Mouse (Mus musculus) embryonic facial prominence, embryonic 13.5 days (tissue): ENCODE results near the gene Spata7. TPM values are rescaled to one million over a fixed set of nuclear protein-coding genes. Genes with fewer than 3 reads are reported as not detected.

Experiments
- ATAC-seq: fragments of 200-750 bp; cut with Nextera tagmentation; 2 replicates; pipeline ENCODE4 v1.8.0; 2017; ENCODE audit warnings: low read depth; ENCODE audit not compliant: insufficient number of reproducible peaks, insufficient read depth, low FRiP score, low TSS enrichment
- H3K27ac ChIP-seq: fragments of 300-500 bp; sonication (generic); 2 replicates; pipeline ENCODE4 v1.5.1; 2015; ENCODE audit warnings: moderate library complexity, mild to moderate bottlenecking, inconsistent platforms
- H3K27me3 ChIP-seq: fragments of 300-500 bp; sonication (generic); 2 replicates; pipeline ENCODE4 v1.6.1; 2015; ENCODE audit warnings: mild to moderate bottlenecking, inconsistent platforms
- H3K36me3 ChIP-seq: fragments of 300-500 bp; sonication (generic); 2 replicates; pipeline ENCODE4 v1.6.1; 2015; ENCODE audit warnings: mild to moderate bottlenecking, inconsistent platforms
- H3K4me1 ChIP-seq: fragments of 300-500 bp; sonication (generic); 2 replicates; pipeline ENCODE4 v1.6.1; 2015; ENCODE audit warnings: inconsistent platforms
- H3K4me2 ChIP-seq: fragments of 300-500 bp; sonication (generic); 2 replicates; pipeline ENCODE4 v1.6.1; 2015; ENCODE audit warnings: moderate library complexity, mild to moderate bottlenecking, inconsistent platforms
- H3K4me3 ChIP-seq: fragments of 300-500 bp; sonication (generic); 2 replicates; pipeline ENCODE4 v1.5.1; 2015; ENCODE audit warnings: mild to moderate bottlenecking, inconsistent platforms
- H3K9ac ChIP-seq: fragments of 300-500 bp; sonication (generic); 2 replicates; pipeline ENCODE4 v1.6.1; 2015; ENCODE audit warnings: mild to moderate bottlenecking, inconsistent platforms
- H3K9me3 ChIP-seq: fragments of 300-500 bp; sonication (generic); 2 replicates; pipeline ENCODE4 v1.6.1; 2016; ENCODE audit warnings: inconsistent platforms
- WGBS: fragments of 180-500 bp; shearing (Covaris S2); methylation state at CpG from one replicate; pipeline ENCODE4 v1.1.7; 2015; ENCODE audit warnings: mixed read lengths; 5-methylcytosine and 5-hydroxymethylcytosine counted together
- polyA plus RNA-seq: library from polyadenylated mRNA; unstranded; fragments of >200 nt; fragmentation: Nextera tagmentation; extraction: Ambion mirVana; gene quantifications from 2 replicates; pipeline ENCODE4 v1.2.1, GENCODE M21; 2015

Spata7 gene
- polyA plus RNA-seq, 1 experiment from 2014 or later, result 19.7 TPM

DNA sequence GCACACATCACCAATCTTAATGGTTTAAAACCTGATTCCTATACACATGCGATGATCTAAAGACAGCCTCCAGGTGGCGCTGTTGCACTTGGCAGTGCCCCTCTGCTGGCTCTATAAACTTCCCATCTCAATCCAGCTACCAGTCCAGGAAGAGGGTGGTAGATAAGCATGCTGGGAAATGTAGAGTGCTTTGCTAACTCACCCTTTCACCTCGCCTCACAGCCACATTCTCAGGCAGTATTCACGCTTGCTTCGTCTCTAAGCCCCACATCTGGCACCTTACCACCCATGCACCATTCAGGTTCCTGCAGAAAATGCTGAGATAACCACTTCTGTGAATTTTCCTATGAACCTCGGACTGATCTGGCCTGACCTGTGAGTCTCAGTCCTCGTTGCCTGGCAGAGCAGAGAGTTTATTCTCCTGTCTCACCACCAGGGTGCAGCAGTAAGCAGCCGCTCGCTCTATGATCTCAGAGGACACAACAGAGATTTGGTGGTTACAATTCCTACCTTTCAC, 46.7 kb downstream of the Spata7 start:
- 11% methylated on average over 9 of the region's 9 CpGs for WGBS
- H3K4me2 ChIP-seq, result peak overlapping the region; percentile 48
- no peaks in the 10 kb centered on the region for H3K4me1 ChIP-seq
- H3K27me3 ChIP-seq, result no peaks in the 10 kb centered on the region
- peaks cover 21% of the 10 kb centered on the region for H3K36me3 ChIP-seq
- peak overlapping the region; percentile 27 for H3K4me3 ChIP-seq
- no peak overlapping the region for H3K27ac ChIP-seq
- peak; percentile 83 for ATAC-seq
- no peak overlapping the region for H3K9ac ChIP-seq
- H3K9me3 ChIP-seq, result no peaks in the 10 kb centered on the region

DNA sequence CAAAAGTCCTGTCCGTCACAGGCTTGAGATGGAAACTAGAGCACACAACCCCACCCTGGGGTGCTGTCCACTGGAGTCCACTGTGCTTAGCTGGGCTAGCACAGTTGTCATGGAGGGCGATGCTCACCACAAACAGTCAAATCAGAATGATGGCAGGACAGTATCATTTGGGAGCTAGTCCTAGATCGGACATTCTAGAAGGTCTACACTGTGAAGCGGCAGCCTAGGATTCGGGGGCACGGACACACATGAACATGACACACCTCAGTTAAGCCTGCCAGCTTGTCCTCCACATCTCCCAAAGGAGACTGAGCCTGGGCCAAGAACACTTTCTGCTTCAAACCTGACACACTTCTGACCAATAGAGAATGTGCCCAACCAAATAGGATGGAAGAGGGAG, 48.9 kb downstream of the Spata7 start:
- Histone ChIP-seq H3K9ac (no peak overlapping the region), H3K27ac (no peak overlapping the region), H3K4me1 (no peaks in the 10 kb centered on the region), H3K36me3 (peaks cover 21% of the 10 kb centered on the region), H3K27me3 (no peaks in the 10 kb centered on the region), H3K4me3 (no peak overlapping the region), H3K9me3 (no peaks in the 10 kb centered on the region), H3K4me2 (no peak overlapping the region)
- no peak for ATAC-seq
- 95% methylated on average over 6 of the region's 6 CpGs for WGBS

DNA sequence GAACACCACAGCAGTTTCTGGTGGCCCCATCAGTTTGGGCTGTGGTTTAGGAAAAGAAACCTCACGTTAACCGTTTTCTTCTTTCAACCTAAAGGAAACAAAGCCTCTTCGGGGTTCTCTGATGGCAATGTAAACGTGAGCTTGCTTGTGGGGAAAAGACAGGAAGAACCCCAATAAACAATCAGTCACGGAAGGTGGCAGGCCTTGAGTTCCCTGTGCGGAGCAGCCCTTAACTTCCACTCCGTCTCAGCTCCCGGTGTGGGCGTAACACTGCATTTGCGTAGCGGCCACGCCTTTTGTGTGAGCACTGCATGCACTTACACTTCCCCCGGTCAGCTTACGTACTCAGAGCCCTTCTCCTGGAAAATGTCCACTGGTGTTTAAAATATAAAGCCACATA, 49.4 kb downstream of the Spata7 start:
- Histone ChIP-seq H3K9me3 (no peaks in the 10 kb centered on the region), H3K9ac (no peak overlapping the region), H3K4me2 (0 out of 2 replicates have a peak overlapping the region, but pooled peaks have one; percentile 11), H3K27me3 (no peaks in the 10 kb centered on the region), H3K36me3 (peaks cover 26% of the 10 kb centered on the region), H3K27ac (no peak overlapping the region), H3K4me3 (no peak overlapping the region), H3K4me1 (no peaks in the 10 kb centered on the region)
- WGBS, result 53% methylated on average over 14 of the region's 14 CpGs
- ATAC-seq, result no peak

DNA sequence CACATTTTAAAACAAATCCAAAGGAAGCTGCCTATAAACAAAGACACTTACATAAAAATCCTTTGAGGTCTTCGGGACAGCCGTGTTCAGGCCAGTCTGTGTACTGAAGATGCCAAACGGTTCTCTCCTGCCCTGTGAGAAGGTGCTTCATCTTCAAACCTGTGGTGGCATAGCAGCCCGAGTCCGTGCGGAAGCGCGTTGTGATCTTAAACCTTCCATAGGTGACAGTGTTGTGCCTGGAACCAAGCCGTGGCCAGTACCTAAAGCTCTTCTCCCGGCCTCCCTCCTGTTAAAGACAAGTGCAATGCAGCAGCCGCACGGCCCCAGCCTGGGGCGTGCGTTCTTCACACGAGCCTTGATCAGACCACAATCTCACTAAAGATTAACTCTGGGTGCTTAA, 51.9 kb downstream of the Spata7 start:
- Histone ChIP-seq H3K4me3 (no peak overlapping the region), H3K36me3 (peaks cover 26% of the 10 kb centered on the region), H3K4me1 (0 out of 2 replicates have a peak, but pooled peaks cover 3% of the 10 kb centered on the region), H3K27me3 (no peaks in the 10 kb centered on the region), H3K27ac (no peak overlapping the region), H3K9me3 (no peaks in the 10 kb centered on the region), H3K9ac (no peak overlapping the region), H3K4me2 (no peak overlapping the region)
- 88% methylated on average over 15 of the region's 15 CpGs for WGBS
- ATAC-seq, result no peak

DNA sequence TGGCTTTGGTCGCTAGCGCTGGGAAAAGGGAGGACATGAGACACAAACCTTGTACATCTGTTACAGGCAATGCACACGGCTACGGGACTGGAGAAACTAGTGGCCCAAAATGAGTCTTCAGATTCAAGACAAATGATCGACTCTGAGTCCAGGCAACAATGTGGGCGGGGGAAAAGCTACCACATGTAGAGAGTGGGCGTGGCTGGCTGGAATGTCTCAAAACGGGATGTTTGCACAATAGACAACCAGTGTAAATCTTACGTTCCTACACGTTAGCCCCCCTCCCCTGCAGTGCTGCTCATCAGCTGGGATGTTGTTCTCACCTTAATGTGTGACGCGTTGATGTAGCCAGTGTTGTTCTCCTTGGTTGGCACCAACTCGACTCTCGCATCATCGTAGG, 54.2 kb downstream of the Spata7 start:
- no peak overlapping the region for H3K4me3 ChIP-seq
- no peaks in the 10 kb centered on the region for H3K9me3 ChIP-seq
- 0 out of 2 replicates have a peak, but pooled peaks cover 3% of the 10 kb centered on the region for H3K4me1 ChIP-seq
- peaks cover 26% of the 10 kb centered on the region for H3K36me3 ChIP-seq
- no peak overlapping the region for H3K27ac ChIP-seq
- H3K4me2 ChIP-seq, result no peak overlapping the region
- H3K9ac ChIP-seq, result no peak overlapping the region
- no peaks in the 10 kb centered on the region for H3K27me3 ChIP-seq
- no peak for ATAC-seq
- WGBS, result 85% methylated on average over 15 of the region's 15 CpGs

DNA sequence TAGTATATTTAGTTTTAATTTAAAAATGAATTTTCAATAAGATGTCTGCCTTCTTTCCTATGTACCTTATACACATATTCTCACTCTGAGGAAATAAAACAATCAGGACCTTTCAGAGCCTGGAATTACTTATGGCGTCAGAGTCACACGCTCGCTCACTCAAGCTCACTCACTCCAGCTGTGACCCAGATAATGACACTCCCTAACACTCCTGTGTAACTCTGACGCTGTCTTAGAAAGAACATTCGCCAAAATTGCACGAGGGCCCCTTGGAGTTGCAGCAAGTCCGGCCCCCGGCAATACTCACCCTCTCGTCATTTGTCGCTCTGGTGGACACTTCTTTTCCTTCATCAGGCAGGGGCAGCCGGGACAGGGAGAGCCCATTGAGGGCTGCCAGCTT, 55.2 kb downstream of the Spata7 start:
- 80% methylated on average over 11 of the region's 11 CpGs for WGBS
- no peak overlapping the region for H3K9ac ChIP-seq
- 0 out of 2 replicates have a peak, but pooled peaks cover 3% of the 10 kb centered on the region for H3K4me1 ChIP-seq
- H3K4me3 ChIP-seq, result no peak overlapping the region
- no peaks in the 10 kb centered on the region for H3K9me3 ChIP-seq
- peaks cover 29% of the 10 kb centered on the region for H3K36me3 ChIP-seq
- no peaks in the 10 kb centered on the region for H3K27me3 ChIP-seq
- H3K27ac ChIP-seq, result no peak overlapping the region
- H3K4me2 ChIP-seq, result no peak overlapping the region
- no peak for ATAC-seq

DNA sequence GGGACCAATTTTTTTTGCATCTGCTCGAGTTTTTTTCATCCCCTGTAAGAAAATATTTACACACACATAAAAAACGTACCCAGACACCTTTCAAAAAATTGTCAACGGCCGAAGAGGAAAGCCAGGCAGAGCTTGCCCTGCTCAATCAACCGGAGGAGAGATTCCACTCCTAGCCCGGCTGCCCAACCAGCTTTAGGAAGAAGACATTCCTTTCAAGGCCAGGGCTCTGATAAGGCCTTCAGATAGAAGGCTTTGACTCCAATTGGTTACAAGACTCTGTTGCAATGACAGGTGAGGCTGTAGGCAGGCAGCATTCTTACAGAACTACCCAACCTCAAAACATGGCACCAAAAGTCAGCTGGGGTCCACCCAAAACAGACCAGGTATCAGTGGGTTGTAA, 55.6 kb downstream of the Spata7 start:
- H3K4me3 ChIP-seq, result no peak overlapping the region
- H3K27me3 ChIP-seq, result no peaks in the 10 kb centered on the region
- H3K27ac ChIP-seq, result no peak overlapping the region
- H3K4me2 ChIP-seq, result no peak overlapping the region
- WGBS, result 77% methylated on average over 6 of the region's 6 CpGs
- no peaks in the 10 kb centered on the region for H3K9me3 ChIP-seq
- ATAC-seq, result no peak
- H3K9ac ChIP-seq, result no peak overlapping the region
- 0 out of 2 replicates have a peak, but pooled peaks cover 3% of the 10 kb centered on the region for H3K4me1 ChIP-seq
- peaks cover 29% of the 10 kb centered on the region for H3K36me3 ChIP-seq

DNA sequence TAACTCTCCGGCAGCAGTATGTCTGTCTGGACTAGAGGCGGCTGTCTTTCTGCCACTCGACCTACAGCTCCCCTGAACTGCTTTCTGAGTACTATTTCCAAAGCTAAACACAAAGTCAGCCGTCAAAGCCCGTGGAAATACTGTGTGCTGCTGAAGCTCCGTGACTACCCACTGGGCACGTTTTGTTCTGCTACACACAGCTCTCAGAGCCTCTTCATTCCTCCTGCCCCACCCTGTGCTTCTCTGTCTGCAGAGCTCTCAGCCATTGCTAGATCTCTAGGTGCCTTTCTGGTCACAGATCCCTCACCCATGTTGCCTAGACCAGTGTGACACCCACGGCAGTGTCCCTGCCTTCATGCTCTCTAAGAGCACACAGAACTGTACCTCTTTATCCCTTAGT, 62.3 kb downstream of the Spata7 start:
- Histone ChIP-seq H3K27ac (no peak overlapping the region), H3K36me3 (peaks cover 25% of the 10 kb centered on the region), H3K9ac (no peak overlapping the region), H3K9me3 (no peaks in the 10 kb centered on the region), H3K4me3 (no peak overlapping the region), H3K27me3 (no peaks in the 10 kb centered on the region), H3K4me1 (no peaks in the 10 kb centered on the region), H3K4me2 (no peak overlapping the region)
- no peak for ATAC-seq
- WGBS, result 89% methylated on average over 8 of the region's 8 CpGs

DNA sequence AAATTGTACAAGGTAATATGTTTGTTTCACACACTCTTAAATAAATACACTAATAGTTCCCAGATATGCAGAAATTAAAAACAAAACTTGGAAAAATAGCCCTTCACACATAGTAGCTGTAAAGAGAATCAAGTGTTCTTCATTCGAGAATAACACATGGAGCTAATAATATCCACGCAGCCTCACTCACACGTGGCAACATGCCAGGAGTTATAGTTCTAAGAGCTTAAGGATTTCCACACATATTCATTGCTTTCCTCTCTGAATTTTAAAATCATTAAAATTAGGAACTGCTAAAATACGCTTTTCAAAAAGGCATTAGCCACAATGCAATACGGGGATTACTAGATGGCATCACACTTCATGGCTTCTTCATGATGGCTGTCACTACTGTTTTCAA, 69.2 kb downstream of the Spata7 start:
- no peak overlapping the region for H3K4me3 ChIP-seq
- no peaks in the 10 kb centered on the region for H3K27me3 ChIP-seq
- H3K4me2 ChIP-seq, result no peak overlapping the region
- WGBS, result 45% methylated on average over 5 of the region's 5 CpGs
- no peaks in the 10 kb centered on the region for H3K4me1 ChIP-seq
- no peak overlapping the region for H3K9ac ChIP-seq
- ATAC-seq, result no peak
- H3K27ac ChIP-seq, result no peak overlapping the region
- H3K36me3 ChIP-seq, result no peaks in the 10 kb centered on the region
- no peaks in the 10 kb centered on the region for H3K9me3 ChIP-seq

DNA sequence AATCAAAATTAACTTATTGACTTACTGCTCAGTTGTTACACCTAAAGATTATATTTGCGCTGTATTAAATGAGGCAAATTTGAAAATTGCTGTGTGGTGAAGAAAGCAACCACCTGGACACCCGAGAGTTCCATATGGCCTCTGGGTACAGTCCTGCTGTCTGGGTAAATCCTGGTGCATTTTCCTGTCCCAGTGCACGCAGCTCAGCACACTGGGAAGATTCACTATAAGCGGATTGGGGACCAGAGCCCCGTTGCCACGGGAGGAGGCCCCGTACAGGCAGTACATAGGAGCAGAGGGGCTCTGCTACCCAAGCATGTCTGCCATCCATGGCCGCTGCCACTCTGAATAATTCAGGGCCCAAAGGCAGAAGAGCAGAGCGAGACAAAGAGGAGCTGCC, 73.6 kb downstream of the Spata7 start:
- ATAC-seq, result no peak
- Histone ChIP-seq H3K9ac (no peak overlapping the region), H3K27ac (no peak overlapping the region), H3K4me2 (no peak overlapping the region), H3K9me3 (no peaks in the 10 kb centered on the region), H3K4me3 (no peak overlapping the region), H3K4me1 (no peaks in the 10 kb centered on the region), H3K27me3 (no peaks in the 10 kb centered on the region), H3K36me3 (peaks cover 12% of the 10 kb centered on the region)
- WGBS, result 84% methylated on average over 9 of the region's 9 CpGs

DNA sequence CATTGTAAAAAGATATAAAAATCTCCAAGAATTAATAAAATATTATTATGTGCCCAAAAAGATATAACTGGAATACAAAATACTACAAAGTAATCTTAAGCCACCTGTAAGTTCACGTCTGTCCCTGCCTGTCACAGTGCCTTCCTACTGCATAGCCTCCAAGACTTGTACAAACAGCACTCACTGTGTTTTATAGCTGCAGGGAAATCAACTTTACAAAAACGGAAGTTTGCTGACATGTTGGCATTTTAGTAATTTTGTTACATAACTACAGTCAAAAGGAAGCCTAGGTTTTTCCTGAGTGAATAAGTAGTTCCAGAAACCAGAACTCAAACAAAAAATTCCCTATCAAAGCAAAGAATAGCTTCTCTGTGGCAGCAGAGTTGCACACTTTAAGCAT, 75.6 kb downstream of the Spata7 start:
- Histone ChIP-seq H3K9me3 (no peaks in the 10 kb centered on the region), H3K4me1 (no peaks in the 10 kb centered on the region), H3K27ac (no peak overlapping the region), H3K9ac (no peak overlapping the region), H3K27me3 (no peaks in the 10 kb centered on the region), H3K4me2 (no peak overlapping the region), H3K36me3 (peaks cover 12% of the 10 kb centered on the region), H3K4me3 (no peak overlapping the region)
- 46% methylated on average over 2 of the region's 2 CpGs for WGBS
- ATAC-seq, result no peak

DNA sequence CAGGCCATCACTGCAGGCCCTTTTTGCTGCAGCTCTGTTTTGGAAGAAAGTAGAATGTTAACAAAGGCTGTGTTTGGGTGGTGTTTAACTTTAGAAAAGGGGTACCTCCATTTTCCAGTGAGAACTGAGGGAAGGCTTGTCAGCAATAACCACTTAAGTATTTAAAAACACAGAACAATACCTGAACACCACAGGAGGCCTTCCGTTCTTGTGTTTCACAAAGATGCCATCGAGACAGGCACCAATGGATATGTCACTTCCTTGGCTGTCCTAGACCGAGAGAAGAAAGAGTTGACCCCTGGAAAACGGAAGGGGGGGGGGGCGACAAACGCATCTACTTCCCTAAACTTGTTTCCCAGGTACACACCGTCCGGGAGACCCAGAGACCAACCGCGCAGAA, 76.0 kb downstream of the Spata7 start:
- 0 out of 2 replicates have a peak overlapping the region, but pooled peaks have one; percentile 16 for H3K27ac ChIP-seq
- WGBS, result 82% methylated on average over 10 of the region's 10 CpGs
- ATAC-seq, result no peak

More for the DNA sequence above, 76.0 kb downstream of the Spata7 start:
- no peak overlapping the region for H3K9ac ChIP-seq
- H3K9me3 ChIP-seq, result no peaks in the 10 kb centered on the region
- peaks cover 12% of the 10 kb centered on the region for H3K36me3 ChIP-seq
- H3K4me1 ChIP-seq, result no peaks in the 10 kb centered on the region
- no peak overlapping the region for H3K4me2 ChIP-seq
- no peaks in the 10 kb centered on the region for H3K27me3 ChIP-seq
- H3K4me3 ChIP-seq, result no peak overlapping the region
